Mouse (Mus musculus) CD8-positive naive resting alpha-beta T cell, adult 2 months (primary cell): ENCODE data around the gene Amer2.

Source experiments
- DNase-seq, 2 experiments: peaks; one replicate each; pipeline ENCODE4 v3.0.0; 2022; ENCODE audit warnings: low read depth in 2 of 2, low spot score in 2 of 2

Amer2 gene

GRCm38 (mm10) chr14:60386591-60387501 lies 13.8 kb downstream of the Amer2 start:
- DNase-seq, result no peak

DNA sequence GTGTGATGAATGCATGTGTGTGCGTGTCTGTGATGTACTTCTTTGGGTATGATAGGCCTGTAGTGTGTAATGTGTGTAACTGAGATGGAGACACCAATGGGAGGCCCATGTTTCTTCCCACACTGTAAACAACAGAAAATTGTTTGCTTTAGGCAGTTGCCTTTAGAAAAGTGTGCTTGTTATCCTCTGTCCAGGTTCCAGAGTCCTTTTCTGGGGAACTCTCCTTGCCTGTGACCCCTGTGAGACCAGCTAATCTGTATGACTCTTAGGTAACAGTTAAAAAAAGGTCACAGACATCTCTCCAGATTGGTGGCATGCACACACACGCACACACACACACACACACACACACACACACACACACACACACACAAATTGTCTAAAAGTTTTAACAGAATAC lies 15.3 kb downstream of the Amer2 start:
- no peak for DNase-seq

DNA sequence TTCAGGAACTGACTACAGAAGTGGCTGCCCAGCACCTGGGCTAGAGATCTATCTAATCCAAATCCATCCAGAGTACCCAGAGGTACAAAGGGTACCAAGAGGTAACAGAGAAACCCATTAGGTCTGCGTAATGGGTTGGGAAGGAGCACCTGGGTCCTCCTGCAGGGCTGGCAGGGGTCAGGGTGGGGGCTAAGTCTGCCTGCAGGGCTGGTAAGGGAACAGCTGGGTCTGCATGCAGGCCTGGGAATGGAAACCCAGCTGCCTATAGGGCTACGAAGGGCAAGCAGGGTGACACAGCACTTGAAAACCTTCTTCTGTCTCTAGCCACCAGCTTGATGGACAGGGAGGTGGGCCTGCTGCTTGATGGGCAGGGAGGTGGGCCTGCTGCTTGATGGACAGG lies 19.1 kb downstream of the Amer2 start:
- DNase-seq, result no peak

DNA sequence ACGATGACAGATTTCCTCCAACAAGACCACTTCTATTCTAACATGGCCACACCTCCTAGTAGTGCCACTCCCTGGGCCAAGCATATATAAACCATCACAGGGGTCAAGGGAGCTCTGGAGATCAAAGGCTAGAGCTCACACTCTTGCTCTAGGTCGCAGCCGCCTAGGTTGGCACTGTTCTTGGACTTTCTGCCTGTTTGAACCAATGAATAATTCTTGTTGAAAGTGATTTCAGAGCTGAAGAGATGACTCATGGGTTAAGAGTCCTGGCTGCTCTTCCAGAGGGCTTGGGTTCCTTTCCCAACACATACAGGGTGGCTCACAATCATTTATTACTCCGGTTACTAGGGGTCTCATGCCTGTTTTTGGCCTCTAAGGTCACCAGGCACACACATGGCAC lies 24.3 kb downstream of the Amer2 start:
- no peak for DNase-seq

DNA sequence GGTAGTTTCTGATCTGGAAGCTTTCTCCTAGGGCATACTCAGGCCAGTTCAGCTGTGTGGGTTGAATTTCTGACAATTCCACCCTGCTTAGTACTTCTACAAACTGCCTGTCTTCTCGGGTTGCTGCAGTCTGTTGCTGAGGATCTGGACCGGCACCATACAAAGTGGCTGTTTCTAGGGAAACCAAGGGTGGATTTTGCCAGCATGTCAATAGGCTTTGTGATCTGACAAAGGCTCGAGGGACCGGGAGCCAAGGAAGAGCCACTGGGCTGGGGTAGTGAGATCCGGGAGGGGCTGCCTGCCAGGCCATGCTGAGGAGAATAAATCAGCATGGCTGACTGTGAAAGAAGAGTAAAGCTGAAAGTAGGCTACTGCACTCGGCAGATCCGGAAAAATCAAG lies 25.8 kb downstream of the Amer2 start:
- no peak for DNase-seq

- DNase-seq, result no peak
Observed at GRCm38 (mm10) chr14:60403228-60403627, 30.2 kb downstream of the Amer2 start.

- no peak for DNase-seq
Observed at GRCm38 (mm10) chr14:60405829-60406228, 32.8 kb downstream of the Amer2 start.

DNA sequence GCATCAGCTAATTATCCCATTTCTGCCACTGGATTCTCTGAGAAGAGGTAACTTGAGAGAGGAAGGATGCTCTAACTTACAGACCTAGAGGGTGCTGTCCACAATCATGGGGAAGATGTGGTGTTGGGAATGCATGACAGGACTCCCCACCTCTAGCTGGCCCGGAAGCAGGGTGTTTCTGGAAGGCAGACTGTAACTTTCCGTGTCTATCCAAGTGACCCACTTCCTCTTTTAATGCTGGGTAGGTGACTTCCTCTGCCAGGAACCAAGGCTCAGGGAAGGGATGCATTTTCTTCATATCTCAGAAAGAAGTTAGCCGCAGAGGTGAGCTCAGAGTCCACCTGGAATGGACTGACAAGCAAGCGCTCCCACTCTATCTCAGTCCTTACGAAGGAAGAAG lies 33.5 kb downstream of the Amer2 start:
- DNase-seq, result no peak

DNA sequence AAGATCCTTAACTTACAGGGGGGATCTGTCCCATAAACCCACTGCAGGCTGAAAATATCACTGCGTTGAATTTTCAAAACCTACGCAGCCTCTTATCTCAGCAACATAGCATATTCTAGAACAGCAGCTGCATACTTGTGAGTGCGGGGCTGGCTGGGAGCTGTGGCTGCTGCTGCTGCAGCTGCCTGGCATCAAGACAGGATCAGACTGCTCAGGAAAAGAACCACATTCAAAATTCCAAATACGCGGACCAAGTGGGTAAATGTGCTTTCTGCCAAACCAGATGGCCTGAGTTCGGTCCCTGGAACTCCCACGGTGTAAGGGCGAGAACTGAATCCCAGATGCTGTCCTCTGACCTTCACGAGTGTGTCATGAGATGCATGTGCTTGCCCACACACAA lies 34.3 kb downstream of the Amer2 start:
- no peak for DNase-seq

GRCm38 (mm10) chr14:60409702-60410491 lies 36.8 kb downstream of the Amer2 start:
- no peak for DNase-seq

GRCm38 (mm10) chr14:60411229-60411628 lies 38.2 kb downstream of the Amer2 start:
- no peak for DNase-seq

DNA sequence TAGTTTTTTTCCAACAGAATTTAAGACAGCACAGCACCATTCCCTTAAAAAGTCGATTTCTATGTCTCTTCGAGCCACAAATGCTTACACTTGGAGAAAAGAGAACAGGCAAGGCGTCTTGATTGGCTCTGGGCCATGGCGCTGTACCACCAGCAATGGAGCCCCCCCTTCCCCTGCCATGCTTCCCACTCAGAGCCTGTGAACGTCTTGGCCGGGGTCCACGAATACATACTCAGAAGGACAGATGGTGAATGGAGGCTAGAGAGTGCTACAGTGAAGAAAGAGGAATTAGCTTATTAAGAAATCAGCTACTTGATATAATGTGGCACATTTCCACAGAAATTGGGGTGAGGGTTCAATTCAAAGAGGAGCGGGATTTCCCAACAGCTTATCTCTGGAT lies 41.6 kb downstream of the Amer2 start:
- DNase-seq, result no peak

- no peak for DNase-seq
Observed at GRCm38 (mm10) chr14:60417924-60418323, 44.9 kb downstream of the Amer2 start.

DNA sequence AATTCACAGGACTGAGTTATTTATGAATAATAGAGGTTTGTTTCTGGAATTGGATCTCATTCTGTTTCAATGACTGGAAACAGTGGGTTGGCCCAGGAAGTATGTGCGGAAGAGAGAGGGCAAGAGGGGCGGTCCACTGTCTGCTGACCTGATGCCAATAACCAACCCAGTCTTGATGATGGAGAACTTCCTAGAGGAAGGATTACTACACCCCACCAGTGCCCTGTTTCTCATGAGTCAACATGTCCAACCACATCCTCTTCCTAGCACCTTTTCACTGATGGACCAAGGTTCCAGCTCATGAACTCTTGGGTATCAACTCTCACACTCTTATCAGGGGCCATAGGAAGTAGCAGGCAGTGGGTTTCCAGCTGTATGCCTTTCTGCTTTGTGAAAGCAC lies 49.9 kb downstream of the Amer2 start:
- DNase-seq, result no peak

DNA sequence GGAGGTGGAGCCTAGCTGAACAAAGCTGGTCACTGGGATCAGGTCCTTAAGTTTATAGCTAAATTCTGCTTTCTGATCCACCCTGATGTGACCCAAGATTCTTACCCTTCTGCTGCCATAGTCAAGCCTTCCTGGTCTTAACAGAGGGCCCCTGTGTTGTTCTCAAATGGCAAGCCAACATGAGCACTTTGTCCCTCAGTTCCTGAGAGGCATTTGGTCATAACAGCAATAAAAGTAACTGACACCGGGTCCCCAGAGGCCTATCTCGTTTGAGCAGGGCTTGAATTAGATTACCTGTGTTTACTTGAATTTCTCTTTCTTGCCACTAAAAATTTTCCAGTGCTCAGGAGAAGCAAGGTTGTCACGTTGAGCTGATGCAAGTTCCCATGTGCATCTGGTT lies 51.1 kb downstream of the Amer2 start:
- DNase-seq, result no peak

- no peak for DNase-seq
Observed at GRCm38 (mm10) chr14:60425553-60425952, 52.5 kb downstream of the Amer2 start.

DNA sequence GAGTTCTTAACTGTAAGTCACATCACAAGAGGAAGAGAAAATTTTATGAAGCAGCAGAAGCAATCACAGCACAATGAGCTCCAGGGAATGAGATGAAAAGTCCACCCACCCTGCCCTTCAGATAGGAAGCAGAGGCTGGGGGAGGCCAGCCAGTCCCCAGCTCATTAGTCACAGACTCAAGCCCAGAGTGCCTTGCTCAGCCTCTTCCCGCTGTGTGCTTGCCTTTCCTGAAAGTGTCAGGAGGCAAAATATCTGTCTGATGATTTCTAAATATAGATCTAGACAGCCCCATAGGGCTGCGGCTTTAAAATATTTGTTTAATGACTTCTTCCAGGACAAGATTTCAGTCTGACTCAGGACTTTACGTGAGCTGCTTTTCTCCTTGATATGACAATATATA lies 54.8 kb downstream of the Amer2 start:
- DNase-seq, result no peak

GRCm38 (mm10) chr14:60429513-60429912 lies 56.5 kb downstream of the Amer2 start:
- no peak for DNase-seq

DNA sequence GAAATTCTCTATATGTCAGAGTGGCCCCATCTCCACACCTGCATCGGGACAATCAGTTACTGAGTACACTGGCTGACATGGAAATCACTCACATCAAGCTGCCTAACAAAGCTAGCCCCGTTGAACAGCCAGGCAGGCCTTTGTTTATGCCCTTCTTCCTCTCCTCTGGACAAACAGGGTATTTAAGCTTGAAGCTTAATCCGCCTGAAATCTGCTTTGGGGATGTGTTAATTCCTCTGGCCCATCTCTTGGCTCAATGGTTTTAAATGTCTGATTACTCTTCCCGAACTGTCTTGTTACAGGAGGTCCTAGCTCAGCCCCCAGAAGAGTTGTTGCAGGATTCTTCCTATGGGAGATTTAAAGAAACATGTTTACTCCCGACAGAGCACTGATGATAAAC lies 58.5 kb downstream of the Amer2 start:
- no peak for DNase-seq

GRCm38 (mm10) chr14:60432136-60432535 lies 59.1 kb downstream of the Amer2 start:
- DNase-seq, result no peak

GRCm38 (mm10) chr14:60435515-60435914 lies 62.5 kb downstream of the Amer2 start:
- DNase-seq, result no peak

- no peak for DNase-seq
Observed at GRCm38 (mm10) chr14:60436364-60436763, 63.3 kb downstream of the Amer2 start.
